Mouse (Mus musculus) lung, embryonic 15.5 days (tissue): ENCODE results near the gene Vwa5a. TPM values are rescaled to one million over a fixed set of nuclear protein-coding genes. Genes with fewer than 3 reads are reported as not detected.

Experiments used
- polyA plus RNA-seq: library from polyadenylated mRNA; unstranded; fragments of >200 nt; fragmentation: Nextera tagmentation; extraction: Ambion mirVana; gene quantifications from 2 replicates; pipeline ENCODE4 v1.2.1, GENCODE M21; 2015

Vwa5a gene
- polyA plus RNA-seq, 1 experiment from 2014 or later, result 20.7 TPM

Other genes starting within 250 kb of the Vwa5a start
- not detected in 2 replicates for gene Olfr905, start 247.2 kb upstream of the Vwa5a start, polyA plus RNA-seq
- gene Olfr906, start 231.2 kb upstream of the Vwa5a start, polyA plus RNA-seq, result not detected in 2 replicates
- gene Olfr907, start 222.5 kb upstream of the Vwa5a start, polyA plus RNA-seq, result not detected in 2 replicates
- not detected in 2 replicates for gene Olfr911-ps1, start 196.7 kb upstream of the Vwa5a start, polyA plus RNA-seq
- not detected in 2 replicates for gene Olfr910, start 180.4 kb upstream of the Vwa5a start, polyA plus RNA-seq
- not detected in 2 replicates for gene Olfr912, start 138.1 kb upstream of the Vwa5a start, polyA plus RNA-seq
- gene Olfr913, start 125.5 kb upstream of the Vwa5a start, polyA plus RNA-seq, result not detected in 2 replicates
- not detected in 2 replicates for gene Olfr914, start 113.2 kb upstream of the Vwa5a start, polyA plus RNA-seq
- gene Olfr916, start 58.4 kb upstream of the Vwa5a start, polyA plus RNA-seq, result not detected in 2 replicates
- gene Olfr917, start 52.4 kb upstream of the Vwa5a start, polyA plus RNA-seq, result not detected in 2 replicates
- gene Olfr918, start 43.7 kb upstream of the Vwa5a start, polyA plus RNA-seq, result not detected in 2 replicates
- not detected in 2 replicates for gene Olfr919, start 14.6 kb upstream of the Vwa5a start, polyA plus RNA-seq
- gene Olfr920, start 34.0 kb downstream of the Vwa5a start, polyA plus RNA-seq, result 0.02 and 0.03 TPM in 2 replicates
- gene Olfr921, start 54.8 kb downstream of the Vwa5a start, polyA plus RNA-seq, result not detected in 2 replicates
- not detected in 2 replicates for gene Olfr922, start 96.3 kb downstream of the Vwa5a start, polyA plus RNA-seq
- not detected in 2 replicates for gene Olfr923, start 108.3 kb downstream of the Vwa5a start, polyA plus RNA-seq
- not detected in 2 replicates for gene Olfr924, start 126.2 kb downstream of the Vwa5a start, polyA plus RNA-seq
- gene Olfr26, start 136.8 kb downstream of the Vwa5a start, polyA plus RNA-seq, result not detected in 2 replicates
- gene Olfr926, start 158.9 kb downstream of the Vwa5a start, polyA plus RNA-seq, result not detected in 2 replicates
- gene Olfr930, start 211.5 kb downstream of the Vwa5a start, polyA plus RNA-seq, result not detected in 2 replicates